Mouse (Mus musculus) left cerebral cortex, adult 2 months (tissue): ENCODE measurements around the gene Pdgfc. TPM values are rescaled to one million over a fixed set of nuclear protein-coding genes. Genes with fewer than 3 reads are reported as not detected.

Experiments
- DNase-seq, 2 experiments: peaks; one replicate each; pipeline ENCODE4 v3.0.0; 2021 to 2022; ENCODE audit warnings: low spot score in 2 of 2, mixed read lengths in 1 of 2; ENCODE audit errors: extremely low spot score in 1 of 2
- H3K27ac ChIP-seq: fragments of 200-600 bp; 2 replicates; pipeline ENCODE4 v1.8.1; 2022
- H3K4me3 ChIP-seq: fragments of 200-600 bp; 2 replicates; pipeline ENCODE4 v1.8.1; 2022
- CTCF ChIP-seq: fragments of 200-600 bp; IDR thresholded peaks from 2 replicates; pipeline ENCODE4 v1.8.1; 2022; ENCODE audit warnings: antibody characterized with exemption, mild to moderate bottlenecking, moderate library complexity
- intact Hi-C: fragments of 180-260 bp; cut with DNase I; formaldehyde crosslinking; loops from one replicate; pipeline ENCODE4 v1.15.1; 2025
- long read RNA-seq, 2 experiments: library from polyadenylated mRNA; stranded (forward); transcript quantifications; one replicate each; pipeline ENCODE4 v2.0.0; 2021; ENCODE audit warnings: borderline mapping rate in 2 of 2
- total RNA-seq, 2 experiments: library from RNA; stranded (reverse); gene quantifications; 2 replicates each; pipeline ENCODE4 v1.2.3; 2021

Pdgfc gene
- total RNA-seq, result 1 to 10 TPM; 8.2 to 8.7 TPM
- long read RNA-seq, experiment 1, partial matches to known transcripts, result 1 of 9 reads
- long read RNA-seq, experiment 1, other reads (novel, unspliced or antisense), result 2 of 9 reads
- long read RNA-seq, experiment 2, partial matches to known transcripts, result 1 of 8 reads
- long read RNA-seq, experiment 2, other reads (novel, unspliced or antisense), result 1 of 8 reads

GRCm38 (mm10) chr3:81036151-81036553 is at the start of gene Pdgfc:
Pdgfc (plus strand) TSS chr3:81036416.
- H3K27ac ChIP-seq, result peak within 1 kb of the TSS; percentile 87
- H3K4me3 ChIP-seq, result peak within 1 kb of the TSS; percentile 90
- TF ChIP-seq CTCF, result no peak; the same call in 1 of the 2 replicates
- DNase-seq, result no peak
- intact Hi-C loops, result loop anchor here (2.0 to 10.0 kb wide), 4 partner anchors 77 to 951 kb away; partner anchors contain the start of gene Gria2

DNA sequence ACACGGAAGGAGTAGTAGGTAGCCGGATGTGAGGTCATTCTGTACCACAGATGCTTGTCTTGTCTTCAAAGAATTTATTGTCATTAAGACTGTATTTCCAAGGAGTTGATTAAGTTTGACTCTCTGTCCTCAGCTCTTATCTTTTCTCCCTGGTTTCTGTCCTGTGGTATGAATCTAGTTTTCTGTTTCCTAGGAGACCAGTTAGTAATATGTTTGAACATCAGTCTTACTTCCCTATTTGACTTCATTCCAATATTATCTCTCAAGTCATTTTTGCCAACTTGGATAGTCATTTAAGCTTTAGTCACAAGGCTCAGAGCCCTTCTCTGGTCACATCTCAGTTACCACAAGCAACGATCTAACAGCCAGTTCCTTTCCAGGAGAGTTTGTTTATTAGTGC is 27.0 kb upstream of the Pdgfc start:
- intact Hi-C loops, result no loop called here
- Histone ChIP-seq H3K27ac (no peak overlapping the region), H3K4me3 (no peak overlapping the region)
- no peak for DNase-seq
- TF ChIP-seq CTCF, result no peak

DNA sequence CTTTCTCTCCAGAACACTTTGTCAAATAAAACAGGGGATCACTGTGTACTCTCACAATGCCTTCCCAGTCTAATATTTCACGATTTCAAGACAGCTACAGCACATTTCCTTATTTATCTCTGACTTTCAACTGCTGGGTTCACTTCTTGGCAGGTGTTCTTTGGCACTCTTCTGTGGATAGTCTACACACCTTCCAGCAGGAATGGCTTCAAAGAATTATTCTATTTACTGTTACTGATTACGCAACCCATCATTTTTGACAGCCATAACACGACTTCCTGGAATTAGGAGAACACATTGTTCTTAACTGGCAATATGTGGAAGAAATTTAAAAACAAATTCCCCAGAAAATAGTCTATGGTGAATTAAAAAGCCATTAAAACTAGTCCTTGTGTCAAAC is 26.3 kb upstream of the Pdgfc start:
- no peak for DNase-seq
- no peak for TF ChIP-seq CTCF
- Histone ChIP-seq H3K27ac (no peak overlapping the region), H3K4me3 (no peak overlapping the region)
- intact Hi-C loops, result no loop called here

- DNase-seq, result peak in 1 of 2 experiments; percentile 45
- no peak for TF ChIP-seq CTCF
- no peak overlapping the region for H3K27ac ChIP-seq
- no peak overlapping the region for H3K4me3 ChIP-seq
- intact Hi-C loops, result no loop called here
These were observed 18.7 kb upstream of the Pdgfc start for GRCm38 (mm10) chr3:81017385-81018051.

DNA sequence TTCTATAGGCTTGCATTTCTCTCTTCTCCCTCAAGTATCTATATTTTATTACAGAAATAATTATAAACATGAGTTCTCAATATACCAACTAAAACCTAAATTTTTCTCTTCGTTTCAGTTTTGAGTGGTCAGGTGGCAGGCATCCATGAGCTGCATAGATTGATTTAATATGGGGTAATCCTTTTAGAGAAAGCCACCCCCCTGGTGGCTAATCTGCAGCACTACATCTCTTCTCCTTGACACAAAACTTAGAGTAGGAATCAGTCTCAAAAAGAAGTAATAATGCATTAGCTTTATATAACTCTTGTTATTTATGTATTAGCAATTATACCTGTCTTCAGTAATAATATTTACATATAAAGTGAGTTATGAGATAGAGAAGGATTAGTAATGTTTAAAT is 16.2 kb upstream of the Pdgfc start:
- no peak overlapping the region for H3K27ac ChIP-seq
- no peak overlapping the region for H3K4me3 ChIP-seq
- intact Hi-C loops, result no loop called here
- peak; percentile 63 for TF ChIP-seq CTCF
- DNase-seq, result no peak

DNA sequence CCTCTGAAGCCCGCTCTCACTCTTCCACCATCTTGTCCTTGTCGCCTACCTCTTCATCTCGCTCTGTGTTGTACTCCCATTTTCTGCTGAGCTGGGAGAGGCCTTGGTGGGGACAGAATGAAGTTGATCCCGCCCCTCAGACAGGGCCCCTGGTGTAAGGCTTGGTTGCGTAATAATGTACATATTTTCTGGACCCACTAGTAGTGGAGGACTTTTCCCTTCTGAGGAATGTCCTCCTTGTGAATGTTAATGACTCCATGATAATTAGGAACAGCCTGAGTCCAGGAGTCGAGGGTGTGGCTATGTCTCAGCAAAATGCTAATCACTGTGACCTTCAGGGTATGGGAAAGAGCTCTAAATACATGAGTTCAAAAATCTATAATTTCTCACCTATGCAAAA is 14.4 kb upstream of the Pdgfc start:
- no peak overlapping the region for H3K27ac ChIP-seq
- DNase-seq, result no peak
- intact Hi-C loops, result no loop called here
- TF ChIP-seq CTCF, result no peak
- H3K4me3 ChIP-seq, result no peak overlapping the region

DNA sequence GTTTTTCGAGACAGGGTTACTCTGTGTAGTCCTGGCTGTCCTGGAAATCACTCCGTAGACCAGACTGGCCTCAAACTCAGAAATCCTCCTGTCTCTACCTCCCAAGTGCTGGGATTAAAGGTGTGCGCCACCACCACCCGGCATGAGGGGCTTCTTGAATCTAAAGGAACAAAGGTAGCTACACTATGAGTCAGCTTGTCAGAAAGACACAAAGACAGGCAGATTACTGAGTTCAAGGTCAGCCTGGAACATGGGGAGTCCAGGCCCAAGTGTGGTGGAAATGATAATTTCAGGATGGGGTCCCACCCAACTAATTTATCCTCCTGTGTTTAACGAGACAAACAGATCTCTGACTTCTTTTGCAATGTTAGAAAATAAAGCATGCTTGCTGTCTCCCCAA is 13.9 kb upstream of the Pdgfc start:
- Histone ChIP-seq H3K4me3 (no peak overlapping the region), H3K27ac (no peak overlapping the region)
- no peak for DNase-seq
- TF ChIP-seq CTCF, result no peak
- intact Hi-C loops, result no loop called here

GRCm38 (mm10) chr3:81022845-81023244 is 13.4 kb upstream of the Pdgfc start:
- intact Hi-C loops, result no loop called here
- DNase-seq, result no peak
- no peak for TF ChIP-seq CTCF
- no peak overlapping the region for H3K27ac ChIP-seq
- H3K4me3 ChIP-seq, result no peak overlapping the region

DNA sequence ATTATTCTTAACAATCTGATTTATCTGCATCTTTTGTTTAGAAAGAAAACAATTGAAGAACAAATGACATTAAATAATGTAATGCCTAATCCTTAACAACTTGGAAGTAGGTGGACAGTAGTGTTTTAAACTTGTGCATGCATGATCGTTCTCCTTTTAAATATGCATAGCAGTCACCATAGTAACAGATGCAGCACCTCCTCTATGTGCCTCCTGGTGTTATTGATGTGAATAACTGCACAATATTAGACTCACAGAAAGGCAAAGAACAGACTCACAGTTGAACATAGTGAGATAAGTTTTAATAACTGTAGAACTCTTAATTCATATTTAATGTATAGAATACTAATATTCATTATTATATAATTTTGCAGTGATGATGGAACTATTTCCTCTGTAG is 12.6 kb upstream of the Pdgfc start:
- intact Hi-C loops, result no loop called here
- no peak overlapping the region for H3K4me3 ChIP-seq
- no peak; the same call in 1 of the 2 replicates for TF ChIP-seq CTCF
- no peak for DNase-seq
- no peak overlapping the region for H3K27ac ChIP-seq

DNA sequence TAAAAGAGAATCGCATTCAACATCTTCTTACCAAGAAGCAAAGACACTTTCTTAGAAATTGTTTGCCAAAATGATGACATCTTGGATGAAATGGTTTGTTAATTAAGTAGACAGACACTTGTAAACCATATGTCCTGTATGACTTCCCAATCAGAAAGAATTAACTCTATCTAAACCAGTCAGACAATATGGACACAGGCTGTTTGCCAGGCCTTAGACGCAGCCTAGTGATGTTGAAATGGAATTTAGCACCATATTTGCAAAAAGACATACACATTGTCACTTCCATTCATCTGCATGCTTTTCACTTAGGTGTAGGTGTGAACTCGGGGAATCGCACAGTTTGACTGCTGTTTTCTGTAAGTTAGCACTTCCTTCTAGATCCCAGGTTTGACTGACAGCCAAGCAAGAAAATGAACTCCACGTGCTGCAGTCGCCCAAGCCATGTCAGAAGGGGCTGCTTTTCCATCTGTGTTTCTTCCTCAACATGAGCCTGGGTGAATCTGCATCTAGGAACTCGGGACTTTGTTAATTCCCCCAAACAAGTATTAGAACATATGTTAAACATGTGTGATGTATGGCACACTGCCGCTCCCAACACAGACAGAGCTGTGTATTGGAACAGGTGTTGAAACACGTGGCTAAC is 10.5 kb upstream of the Pdgfc start:
- DNase-seq, result no peak
- intact Hi-C loops, result no loop called here
- H3K27ac ChIP-seq, result no peak overlapping the region
- no peak overlapping the region for H3K4me3 ChIP-seq
- TF ChIP-seq CTCF, result no peak

GRCm38 (mm10) chr3:81028361-81028760 is 7.9 kb upstream of the Pdgfc start:
- no peak for TF ChIP-seq CTCF
- Histone ChIP-seq H3K27ac (no peak overlapping the region), H3K4me3 (no peak overlapping the region)
- no peak for DNase-seq
- intact Hi-C loops, result no loop called here

- intact Hi-C loops, result no loop called here
- no peak for DNase-seq
- TF ChIP-seq CTCF, result no peak
- Histone ChIP-seq H3K27ac (no peak overlapping the region), H3K4me3 (no peak overlapping the region)
These were observed 6.9 kb upstream of the Pdgfc start for GRCm38 (mm10) chr3:81029321-81029720.
